Mouse (Mus musculus): ENCODE results near the gene Anp32e.

DNA sequence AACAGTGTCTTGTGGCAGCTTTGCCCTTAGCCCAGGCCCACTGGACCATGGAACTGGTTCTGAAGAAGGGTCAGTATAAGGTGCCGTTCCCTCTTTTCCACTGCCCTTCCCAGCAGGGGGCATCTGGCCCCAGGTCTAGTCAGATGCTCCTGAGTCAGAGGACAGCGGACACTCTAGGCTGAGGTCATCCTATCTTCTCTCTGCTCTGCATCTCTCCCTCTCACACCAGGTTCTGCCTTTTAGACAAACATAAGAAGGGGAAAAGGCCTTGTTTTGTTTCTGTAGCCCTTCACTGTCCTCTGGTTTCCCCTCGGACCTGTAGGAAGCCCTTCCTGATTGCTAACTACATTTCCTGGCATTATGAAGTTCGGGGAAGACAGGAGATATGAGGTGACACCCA lies 64.8 kb downstream of the Anp32e start:
- TF ChIP-seq CTCF (IDR thresholded peaks at IDR 0.05; ENCODE audit: borderline replicate concordance, control insufficient read depth, extremely low read depth, insufficient read depth, low read length, poor library complexity), result no peak
- TF ChIP-seq POLR2A (IDR thresholded peaks at IDR 0.05; ENCODE audit: control insufficient read depth, extremely low read depth, insufficient read depth, low read length, poor library complexity), result no peak

Data from thymus, adult 2 months (tissue).